Mouse (Mus musculus) testis, postnatal 10 days (tissue): ENCODE measurements around the gene Zbtb48.

ENCODE experiments used
- DNase-seq: peaks from one replicate; pipeline ENCODE4 v3.0.0; 2021; ENCODE audit warnings: low spot score

Gene Zbtb48

GRCm38 (mm10) chr4:151972221-151972967 lies 55.1 kb downstream of the Zbtb48 start:
- no peak for DNase-seq
